Mouse (Mus musculus) ES-E14 (cell line): ENCODE data around the gene Rbm44.

Experiments used
- CHD2 ChIP-seq: IDR thresholded peaks from 2 replicates; pipeline ENCODE4 v1.6.1; 2014; ENCODE audit warnings: mild to moderate bottlenecking, low read depth, low read length, inconsistent platforms
- HCFC1 ChIP-seq: IDR thresholded peaks from 2 replicates; pipeline ENCODE4 v1.6.1; 2012; ENCODE audit warnings: low read length, inconsistent platforms, borderline replicate concordance; ENCODE audit not compliant: insufficient read depth
- MAFK ChIP-seq: IDR thresholded peaks from 2 replicates; pipeline ENCODE4 v1.6.1; 2014; ENCODE audit warnings: mild to moderate bottlenecking, low read depth, low read length, inconsistent platforms; ENCODE audit not compliant: insufficient read depth
- ZC3H11A ChIP-seq: IDR thresholded peaks from 2 replicates; pipeline ENCODE4 v1.6.1; 2012; ENCODE audit warnings: low read depth, mild to moderate bottlenecking, inconsistent platforms, low read length, borderline replicate concordance
- ZNF384 ChIP-seq: IDR thresholded peaks from 2 replicates; pipeline ENCODE4 v1.6.1; 2012; ENCODE audit warnings: low read depth, low read length, inconsistent platforms

GRCm38 (mm10) chr1:91216504-91217267 lies 71.8 kb downstream of the Rbm44 start:
- TF ChIP-seq ZNF384 (no peak), MAFK (no peak), HCFC1 (no peak), ZC3H11A (no peak), CHD2 (no peak)
